Mouse (Mus musculus) heart, embryonic 16.5 days (tissue): ENCODE results near the gene Tmem143. TPM values are rescaled to one million over a fixed set of nuclear protein-coding genes. Genes with fewer than 3 reads are reported as not detected.

Experiments used
- ATAC-seq: fragments of 200-750 bp; cut with Nextera tagmentation; replicated peaks from 2 replicates; pipeline ENCODE4 v1.8.0; 2017; ENCODE audit warnings: moderate number of reproducible peaks; ENCODE audit not compliant: insufficient read depth, low FRiP score; ENCODE audit errors: extremely low read depth
- H3K27ac ChIP-seq: fragments of 300-500 bp; sonication (generic); 2 replicates; pipeline ENCODE4 v1.5.1; 2014; ENCODE audit warnings: mild to moderate bottlenecking, low read length, control low read depth, moderate library complexity
- H3K27me3 ChIP-seq: fragments of 300-500 bp; sonication (generic); 2 replicates; pipeline ENCODE4 v1.6.1; 2014; ENCODE audit warnings: low read length, mixed read lengths; ENCODE audit not compliant: control insufficient read depth, insufficient read depth
- H3K36me3 ChIP-seq: fragments of 300-500 bp; sonication (generic); 2 replicates; pipeline ENCODE4 v1.6.1; 2014; ENCODE audit not compliant: control insufficient read depth, insufficient read depth
- H3K4me1 ChIP-seq: fragments of 300-500 bp; sonication (generic); 2 replicates; pipeline ENCODE4 v1.6.1; 2014; ENCODE audit warnings: low read length, mixed read lengths; ENCODE audit not compliant: control insufficient read depth, insufficient read depth
- H3K4me2 ChIP-seq: fragments of 300-500 bp; sonication (generic); 2 replicates; pipeline ENCODE4 v1.6.1; 2014; ENCODE audit warnings: low read depth, mild to moderate bottlenecking, control low read depth, low read length
- H3K4me3 ChIP-seq: fragments of 300-500 bp; sonication (generic); 2 replicates; pipeline ENCODE4 v1.5.1; 2014; ENCODE audit warnings: mild to moderate bottlenecking, control low read depth, low read length
- H3K9ac ChIP-seq: fragments of 300-500 bp; sonication (generic); 2 replicates; pipeline ENCODE4 v1.6.1; 2014; ENCODE audit warnings: low read length, control low read depth
- H3K9me3 ChIP-seq: fragments of 300-500 bp; sonication (generic); replicated peaks from 2 replicates; pipeline ENCODE4 v1.6.1; 2016; ENCODE audit warnings: low read length; ENCODE audit not compliant: control insufficient read depth
- WGBS: fragments of 180-500 bp; shearing (Covaris S2); extraction: QIAGEN DNeasy Blood & Tissue Kit; methylation state at CpG from one replicate; pipeline ENCODE4 v1.1.7; 2014; 5-methylcytosine and 5-hydroxymethylcytosine counted together
- polyA plus RNA-seq: library from polyadenylated mRNA; unstranded; fragments of >200 nt; fragmentation: Nextera tagmentation; extraction: Ambion mirVana; gene quantifications from 2 replicates; pipeline ENCODE4 v1.2.1, GENCODE M21; 2015

Gene Tmem143
- 8.8 TPM in 2 replicates for polyA plus RNA-seq

GRCm38 (mm10) chr7:45896517-45897257, at the start of gene Tmem143, which contains the start of gene Syngr4:
Gene Tmem143 (plus strand): TSS chr7:45896941.
Gene Syngr4 (minus strand): TSS chr7:45896714.
- Histone ChIP-seq H3K4me2 (peak within 1 kb of the TSS; percentile 85), H3K4me3 (peak within 1 kb of the TSS; percentile 53), H3K27me3 (no peaks in the 10 kb centered on the region), H3K9me3 (no peaks in the 10 kb centered on the region), H3K9ac (peak within 1 kb of the TSS; percentile 73), H3K36me3 (no peaks in the 10 kb centered on the region), H3K27ac (peak within 1 kb of the TSS; percentile 79), H3K4me1 (peaks cover 5% of the 10 kb centered on the region; the same call in 1 of the 2 replicates)
- peak; percentile 92 for ATAC-seq
- 1% methylated on average over 40 of the region's 40 CpGs for WGBS

DNA sequence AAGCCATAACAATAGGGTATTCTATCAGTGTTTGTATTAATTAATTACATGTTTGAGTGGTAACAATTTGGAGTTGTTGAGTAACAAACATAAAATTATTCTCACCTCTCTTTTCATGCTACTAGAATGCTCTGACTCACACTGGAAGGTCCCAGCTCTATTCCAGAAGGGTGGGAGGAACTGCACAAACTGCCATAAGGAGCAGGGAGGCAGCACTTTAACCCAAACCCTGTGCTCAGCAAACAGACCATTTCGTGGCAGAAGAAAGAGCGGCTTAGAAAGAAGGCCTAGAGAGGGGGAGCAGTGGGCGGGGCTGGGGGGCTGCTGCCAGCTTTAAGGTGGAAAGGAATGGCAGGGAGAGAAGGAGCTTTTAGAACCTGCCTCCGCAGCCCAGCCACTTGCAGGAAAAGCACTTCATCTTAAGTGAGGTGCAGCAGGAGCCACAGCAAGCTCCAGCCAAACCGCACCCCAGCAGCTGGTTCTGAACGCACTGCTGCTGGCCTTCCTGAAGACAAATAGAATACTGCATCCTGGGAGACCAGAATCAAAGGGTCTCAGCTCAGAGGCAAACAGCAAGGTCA, 48.2 kb upstream of the Tmem143 start:
- Histone ChIP-seq H3K36me3 (no peaks in the 10 kb centered on the region), H3K27ac (no peak overlapping the region), H3K4me3 (no peak overlapping the region), H3K4me1 (no peaks in the 10 kb centered on the region), H3K27me3 (peaks cover 17% of the 10 kb centered on the region), H3K9ac (no peak overlapping the region), H3K9me3 (no peaks in the 10 kb centered on the region), H3K4me2 (no peak overlapping the region)
- ATAC-seq: no peak
- 22% methylated on average over 6 of the region's 6 CpGs for WGBS

DNA sequence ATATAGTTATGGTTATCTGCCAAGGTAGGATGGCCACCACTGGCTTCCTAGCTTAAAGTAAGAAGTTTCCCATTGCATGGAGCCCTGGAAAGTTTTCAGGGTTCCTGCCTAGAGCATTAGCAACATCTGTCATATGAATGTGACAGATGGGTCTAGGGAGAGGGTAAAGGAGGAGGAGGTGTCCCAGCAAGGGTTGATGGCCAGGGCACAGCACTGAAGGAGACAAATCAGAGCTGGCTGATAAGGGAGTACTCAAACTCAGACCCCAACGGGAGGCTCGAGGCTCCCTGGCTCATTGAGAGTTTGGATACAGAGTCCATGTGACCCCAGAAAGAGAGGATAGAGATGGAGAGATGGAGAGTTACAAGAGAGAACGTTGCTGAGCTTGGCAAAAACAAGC, 46.1 kb upstream of the Tmem143 start:
- H3K9me3 ChIP-seq: no peaks in the 10 kb centered on the region
- no peak overlapping the region for H3K4me3 ChIP-seq
- no peak for ATAC-seq
- H3K4me2 ChIP-seq: no peak overlapping the region
- peaks cover 11% of the 10 kb centered on the region for H3K27me3 ChIP-seq
- no peak overlapping the region for H3K9ac ChIP-seq
- no peak overlapping the region for H3K27ac ChIP-seq
- no peaks in the 10 kb centered on the region for H3K4me1 ChIP-seq
- H3K36me3 ChIP-seq: no peaks in the 10 kb centered on the region
- WGBS: 44% methylated on average over 3 of the region's 3 CpGs

GRCm38 (mm10) chr7:45853089-45853488, 43.7 kb upstream of the Tmem143 start:
- H3K4me1 ChIP-seq: peaks cover 12% of the 10 kb centered on the region
- no peak overlapping the region for H3K27ac ChIP-seq
- peaks cover 28% of the 10 kb centered on the region for H3K27me3 ChIP-seq
- H3K9me3 ChIP-seq: no peaks in the 10 kb centered on the region
- no peak overlapping the region for H3K9ac ChIP-seq
- ATAC-seq: no peak
- H3K4me3 ChIP-seq: no peak overlapping the region
- no peak overlapping the region for H3K4me2 ChIP-seq
- 79% methylated on average over 12 of the region's 12 CpGs for WGBS
- no peaks in the 10 kb centered on the region for H3K36me3 ChIP-seq

GRCm38 (mm10) chr7:45856950-45857901, 39.5 kb upstream of the Tmem143 start:
- Histone ChIP-seq H3K4me1 (peaks cover 12% of the 10 kb centered on the region), H3K36me3 (no peaks in the 10 kb centered on the region), H3K9ac (peak overlapping the region; percentile 38), H3K27me3 (peaks cover 35% of the 10 kb centered on the region), H3K4me3 (peak overlapping the region; percentile 49), H3K27ac (no peak overlapping the region), H3K4me2 (peak overlapping the region; percentile 75), H3K9me3 (no peaks in the 10 kb centered on the region)
- 2% methylated on average over 29 of the region's 30 CpGs for WGBS
- ATAC-seq: peak; percentile 34; the same call in 1 of the 2 replicates

GRCm38 (mm10) chr7:45859008-45859407, 37.7 kb upstream of the Tmem143 start:
- Histone ChIP-seq H3K36me3 (no peaks in the 10 kb centered on the region), H3K4me3 (no peak overlapping the region), H3K4me1 (peaks cover 12% of the 10 kb centered on the region), H3K27me3 (peaks cover 35% of the 10 kb centered on the region), H3K9ac (no peak overlapping the region), H3K9me3 (no peaks in the 10 kb centered on the region), H3K4me2 (no peak overlapping the region), H3K27ac (no peak overlapping the region)
- no peak for ATAC-seq
- WGBS: 51% methylated on average over 4 of the region's 4 CpGs

DNA sequence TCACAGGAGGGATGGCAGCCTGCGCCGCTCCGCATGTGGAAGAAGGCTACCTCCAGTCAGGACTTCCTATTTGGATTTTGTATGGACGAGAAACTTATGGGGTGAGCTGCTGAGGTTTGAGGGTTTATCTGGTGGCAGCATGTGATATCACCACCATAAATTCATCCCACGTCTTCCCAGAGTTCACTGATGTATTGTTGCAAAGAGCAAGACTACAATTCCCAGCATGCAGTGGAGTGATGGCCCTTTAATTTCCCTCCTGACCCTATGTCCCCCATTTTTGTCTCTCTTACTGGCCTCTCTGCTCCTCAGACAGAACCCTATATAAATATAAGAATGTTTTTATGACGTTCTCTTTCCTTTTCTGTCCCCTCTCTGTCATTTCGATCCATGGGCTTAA, 33.9 kb upstream of the Tmem143 start:
- H3K9ac ChIP-seq: no peak overlapping the region
- H3K9me3 ChIP-seq: no peaks in the 10 kb centered on the region
- H3K4me1 ChIP-seq: peaks cover 2% of the 10 kb centered on the region; the same call in 1 of the 2 replicates
- ATAC-seq: no peak
- no peak overlapping the region for H3K4me3 ChIP-seq
- H3K4me2 ChIP-seq: no peak overlapping the region
- no peak overlapping the region for H3K27ac ChIP-seq
- 83% methylated on average over 7 of the region's 7 CpGs for WGBS
- H3K27me3 ChIP-seq: peaks cover 29% of the 10 kb centered on the region
- H3K36me3 ChIP-seq: no peaks in the 10 kb centered on the region

DNA sequence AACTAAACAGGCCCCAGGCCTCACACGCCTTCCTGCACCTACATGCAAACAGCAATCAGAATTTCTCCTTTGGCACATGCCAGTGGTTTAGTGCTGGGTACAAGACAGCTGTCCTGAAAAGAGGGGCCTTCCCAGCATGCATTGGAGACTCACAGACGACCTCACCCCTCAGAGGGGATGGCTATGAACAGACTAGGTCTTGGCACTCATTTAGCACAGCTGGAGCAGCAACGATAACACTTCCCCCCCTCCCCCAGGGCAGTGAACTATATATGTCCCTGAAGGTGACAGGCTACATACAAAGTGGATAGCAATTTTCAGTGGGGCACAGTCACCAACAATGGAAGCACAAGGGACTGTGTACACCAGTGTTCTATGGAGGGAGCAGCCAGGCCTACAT, 32.3 kb upstream of the Tmem143 start:
- peaks cover 23% of the 10 kb centered on the region for H3K27me3 ChIP-seq
- no peak for ATAC-seq
- H3K9ac ChIP-seq: no peak overlapping the region
- no peak overlapping the region for H3K27ac ChIP-seq
- H3K4me1 ChIP-seq: peaks cover 8% of the 10 kb centered on the region
- H3K4me3 ChIP-seq: no peak overlapping the region
- H3K36me3 ChIP-seq: no peaks in the 10 kb centered on the region
- no peak overlapping the region for H3K4me2 ChIP-seq
- H3K9me3 ChIP-seq: no peaks in the 10 kb centered on the region
- WGBS: 47% methylated on average over 3 of the region's 3 CpGs
